Mouse (Mus musculus) lung, postnatal 4 days (tissue): ENCODE data around the gene Sh3gl1.

Source experiments
- DNase-seq, 2 experiments: peaks; one replicate each; pipeline ENCODE4 v3.0.0; 2021

Sh3gl1 gene

GRCm38 (mm10) chr17:56039345-56039744, 2.9 kb upstream of the Sh3gl1 start:
- no peak for DNase-seq

DNA sequence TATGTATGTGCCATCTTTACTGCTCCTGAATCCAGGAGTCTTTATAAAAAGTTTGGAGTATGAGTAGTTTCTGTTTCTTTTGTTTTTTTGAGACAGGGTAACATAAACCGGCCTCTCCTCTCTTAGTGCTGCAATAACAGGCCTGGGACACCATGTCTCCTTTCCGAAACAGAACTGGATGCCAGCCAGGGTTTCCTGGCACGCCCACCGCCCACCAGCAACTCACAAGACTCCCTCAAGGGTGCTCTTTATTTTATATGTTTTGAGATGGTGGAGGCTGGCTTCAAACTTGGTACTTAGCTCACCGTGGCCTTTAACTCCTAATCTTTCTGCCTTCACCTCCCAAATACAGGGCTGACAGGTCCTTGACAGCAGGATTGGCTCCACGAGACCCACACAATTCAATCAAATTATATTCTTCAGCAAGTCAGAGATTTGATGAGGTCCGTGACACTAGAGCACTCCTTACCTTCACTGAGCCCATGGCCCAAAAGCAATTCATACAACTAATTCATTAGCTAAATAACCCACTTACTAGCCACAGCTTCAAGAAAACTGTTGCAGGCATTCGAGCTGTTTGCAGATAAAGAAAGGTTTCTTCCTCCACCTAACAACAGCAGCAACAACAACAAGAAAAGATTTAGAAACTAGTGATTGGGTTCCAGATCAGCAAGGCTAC, 2.3 kb upstream of the Sh3gl1 start:
- no peak for DNase-seq

GRCm38 (mm10) chr17:56036901-56037287, 459 bp upstream of the Sh3gl1 start:
- DNase-seq: no peak

DNA sequence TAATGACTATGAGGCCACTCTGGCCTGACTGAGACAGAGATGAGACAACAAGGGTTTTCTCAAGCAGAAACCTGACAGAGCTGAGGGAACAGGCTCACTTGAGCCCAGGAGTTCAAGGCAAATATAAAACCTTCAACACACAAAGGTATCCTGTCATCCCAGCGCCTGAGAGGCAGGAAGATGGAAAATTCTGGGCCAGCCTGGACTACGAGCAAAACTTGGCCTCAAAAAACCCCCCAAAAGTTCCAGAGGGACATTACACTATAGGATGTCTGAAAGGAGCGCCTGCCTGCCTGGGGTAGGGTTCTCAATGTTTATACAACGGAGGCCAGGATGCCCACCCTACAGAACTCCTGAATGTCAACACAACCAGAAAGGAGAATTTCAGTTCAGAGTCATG, 1.2 kb downstream of the Sh3gl1 start:
- DNase-seq: no peak

DNA sequence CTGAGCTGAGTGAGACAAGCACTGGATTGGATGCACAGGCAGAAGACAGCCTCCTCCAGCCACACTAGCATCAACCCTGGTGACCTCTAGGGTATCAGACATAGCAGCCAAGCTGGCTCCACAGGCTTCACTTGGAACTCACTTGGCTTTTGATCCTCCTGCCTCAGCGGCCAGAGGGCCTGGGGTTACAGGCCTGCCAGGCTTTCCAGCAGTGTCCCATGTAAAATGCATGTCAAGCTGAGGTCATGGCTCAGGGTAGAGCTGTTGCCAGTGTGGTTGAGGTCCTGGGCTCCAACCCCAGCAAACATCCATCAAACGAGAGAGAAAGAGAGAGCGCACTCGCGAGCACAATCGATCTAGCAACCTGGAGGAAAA, 1.7 kb downstream of the Sh3gl1 start:
- DNase-seq: no peak

DNA sequence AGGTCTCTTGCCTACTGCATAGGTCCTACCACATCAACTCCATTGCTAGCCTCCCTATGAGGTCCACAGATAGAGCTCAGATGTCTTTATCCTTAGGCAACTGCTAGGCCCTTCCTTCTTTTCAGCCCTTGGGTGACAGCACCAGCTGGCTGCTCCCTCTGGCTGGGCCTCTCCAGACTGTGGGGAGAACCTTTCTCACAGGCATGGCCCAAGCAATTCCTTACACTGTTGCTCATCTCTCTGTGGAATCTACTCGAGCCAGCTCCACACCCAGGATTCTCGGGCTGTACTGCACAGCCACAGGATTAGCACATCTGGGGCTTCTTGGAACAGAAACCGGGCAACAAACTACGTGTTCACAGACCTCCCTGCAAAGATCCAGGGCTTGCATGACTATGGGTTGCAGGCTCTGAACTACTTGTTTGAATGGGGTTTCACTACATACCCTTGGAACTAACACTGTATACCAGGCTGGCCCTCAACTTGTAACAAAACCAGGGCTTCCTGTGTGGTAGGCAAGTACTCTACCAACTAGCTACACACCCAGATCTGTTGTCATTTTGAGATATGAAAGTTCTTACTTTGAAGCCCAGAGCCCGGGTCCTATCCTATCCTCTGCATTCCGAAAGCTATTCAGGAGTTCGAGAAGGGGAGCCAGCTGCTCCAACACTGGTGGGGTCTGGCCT, 2.3 kb downstream of the Sh3gl1 start:
- peak in 1 of 2 experiments; percentile 24 for DNase-seq

DNA sequence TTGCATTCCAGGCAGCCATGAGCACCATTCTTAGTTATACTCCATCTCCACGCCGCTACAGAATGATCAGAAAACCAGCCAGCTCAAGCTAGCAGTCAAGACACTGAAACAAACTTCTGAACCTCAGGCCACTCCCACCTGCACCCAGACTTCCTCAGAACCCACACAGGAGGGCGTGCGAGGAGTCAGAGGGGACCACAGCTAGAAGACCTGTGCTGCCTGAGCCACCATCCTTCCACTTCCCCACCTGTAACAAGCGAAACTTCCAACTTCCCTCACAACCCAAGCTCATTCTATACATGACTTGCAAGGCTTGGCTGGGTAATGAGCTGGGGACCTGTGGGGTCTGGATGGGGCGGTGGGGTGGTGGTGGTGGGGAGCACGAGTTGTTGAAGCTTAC, 3.6 kb downstream of the Sh3gl1 start:
- peak in 1 of 2 experiments; percentile 29 for DNase-seq

DNA sequence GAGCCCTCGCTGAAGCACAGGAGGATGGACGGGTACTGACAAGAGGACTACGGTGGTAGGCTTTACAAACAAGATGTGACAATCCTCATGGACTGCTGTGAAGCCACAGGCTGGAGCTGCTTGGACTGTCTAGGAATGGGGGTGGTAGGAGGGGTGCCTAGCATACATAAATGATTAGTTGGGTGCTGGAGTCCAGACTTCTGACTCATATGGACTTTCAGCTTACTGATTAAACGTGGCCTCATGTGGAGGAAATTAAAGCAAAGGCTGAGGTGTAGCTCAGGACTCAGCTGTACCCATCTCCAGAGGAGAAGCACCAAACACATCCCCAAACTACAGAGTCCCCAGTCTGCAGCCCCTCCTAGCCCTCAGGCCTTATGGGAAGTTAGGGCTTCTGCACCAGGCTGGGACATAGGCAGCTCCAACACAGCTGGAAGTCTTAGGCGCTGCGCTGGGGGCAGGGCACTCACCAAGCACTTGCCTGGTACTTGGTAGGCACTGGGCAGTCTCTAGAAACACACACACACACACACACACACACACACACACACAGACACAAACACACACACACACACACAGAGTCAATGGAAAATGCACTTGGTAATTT, 4.2 kb downstream of the Sh3gl1 start:
- peak in 1 of 2 experiments; percentile 30 for DNase-seq

DNA sequence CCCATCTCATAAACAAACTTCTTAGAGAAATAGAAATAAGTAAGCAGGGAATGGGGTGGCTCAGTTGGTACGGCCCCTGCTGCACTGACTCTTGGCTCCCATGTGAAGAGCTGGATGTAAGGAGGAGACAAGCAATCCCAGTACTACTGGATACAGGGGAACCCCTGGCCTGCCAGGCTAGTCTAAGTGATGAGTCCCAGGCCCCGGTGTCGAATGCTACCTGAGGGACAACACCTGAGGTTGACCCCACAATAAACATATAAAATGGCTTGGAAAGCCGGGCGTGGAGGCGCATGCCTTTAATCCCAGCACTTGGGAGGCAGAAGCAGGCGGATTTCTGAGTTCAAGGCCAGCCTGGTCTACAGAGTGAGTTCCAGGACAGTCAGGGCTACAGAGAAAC, 5.0 kb downstream of the Sh3gl1 start:
- peak in 1 of 2 experiments; percentile 21 for DNase-seq

GRCm38 (mm10) chr17:56030919-56031318, 5.5 kb downstream of the Sh3gl1 start:
- peak; percentile 28 to 48 for DNase-seq

DNA sequence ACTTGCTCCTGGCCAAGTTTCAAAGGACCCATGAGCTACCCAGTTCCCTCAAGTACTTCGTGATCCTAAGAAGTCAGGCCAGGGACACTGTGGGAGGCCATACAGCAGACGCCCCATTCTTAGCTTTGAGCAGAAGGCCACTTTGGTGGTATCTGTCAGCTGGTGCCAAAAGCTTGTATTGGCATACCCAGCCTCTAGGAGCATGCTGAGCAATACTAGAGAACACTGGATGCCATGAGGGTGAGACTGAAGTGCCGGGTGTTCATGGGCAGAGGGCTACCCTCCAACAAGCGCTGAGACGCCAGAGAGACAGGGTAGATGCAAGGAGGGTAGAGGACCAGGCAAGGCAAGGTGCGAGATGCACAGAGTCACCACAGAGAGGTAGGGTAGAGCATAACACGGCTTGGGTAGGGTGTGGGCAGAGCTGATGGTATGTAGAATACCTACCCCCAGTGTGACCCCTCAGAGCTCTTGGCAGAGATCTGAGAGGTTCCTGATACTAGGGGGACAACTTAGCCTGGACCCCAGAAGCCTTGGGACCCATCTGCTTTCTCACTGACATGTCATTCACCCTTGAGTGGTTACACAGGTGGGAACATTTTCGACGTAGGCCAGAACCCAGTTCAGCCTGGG, 6.1 kb downstream of the Sh3gl1 start:
- DNase-seq: no peak

GRCm38 (mm10) chr17:56027801-56028441, 8.5 kb downstream of the Sh3gl1 start:
- no peak for DNase-seq

- no peak for DNase-seq
Measured at GRCm38 (mm10) chr17:56026881-56027280, 9.6 kb downstream of the Sh3gl1 start.

- no peak for DNase-seq
Measured at GRCm38 (mm10) chr17:56026303-56026702, 10.1 kb downstream of the Sh3gl1 start.

DNA sequence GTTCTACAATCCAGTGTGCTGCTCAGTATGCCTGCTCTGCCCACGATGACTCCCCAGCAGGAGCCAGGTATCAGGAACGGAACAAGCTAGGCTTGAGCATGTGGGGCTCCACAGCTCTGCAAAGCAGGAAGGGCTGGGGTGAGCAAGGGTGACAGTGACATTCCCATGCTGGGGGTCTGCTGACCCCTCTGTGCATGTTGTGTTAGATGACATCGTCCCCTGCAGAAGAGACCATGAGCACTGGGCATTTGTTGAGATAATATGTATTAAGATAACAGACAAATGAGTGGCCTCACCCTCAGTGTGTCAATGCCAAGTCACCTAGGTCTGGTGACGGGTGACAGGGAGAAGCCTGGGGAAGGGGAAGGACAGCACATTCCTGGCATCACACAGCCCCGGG, 11.5 kb downstream of the Sh3gl1 start:
- DNase-seq: no peak

- DNase-seq: peak in 1 of 2 experiments; percentile 17
Measured at GRCm38 (mm10) chr17:56024476-56024875, 12.0 kb downstream of the Sh3gl1 start.

DNA sequence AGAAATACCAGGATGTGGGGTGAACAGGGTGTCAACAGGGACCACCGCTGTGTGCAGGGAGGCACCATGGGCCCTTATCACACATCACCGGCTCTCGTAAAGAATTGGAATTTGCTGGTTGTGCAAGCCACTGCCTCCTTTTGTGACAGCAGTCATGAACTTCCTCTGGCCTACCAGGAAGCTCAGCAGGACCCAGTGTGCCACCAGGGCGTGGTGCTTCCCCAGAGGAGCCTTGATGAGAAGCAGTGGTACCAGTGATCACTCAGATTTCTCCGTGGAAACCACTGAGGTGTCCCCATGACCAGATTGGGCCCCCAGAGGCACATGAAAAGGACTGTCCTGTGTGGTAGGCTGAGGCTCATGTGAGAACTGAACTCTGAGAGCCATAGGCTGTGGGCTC, 13.0 kb downstream of the Sh3gl1 start:
- DNase-seq: peak; percentile 56 to 58

GRCm38 (mm10) chr17:56022989-56023290, 13.5 kb downstream of the Sh3gl1 start:
- no peak for DNase-seq

DNA sequence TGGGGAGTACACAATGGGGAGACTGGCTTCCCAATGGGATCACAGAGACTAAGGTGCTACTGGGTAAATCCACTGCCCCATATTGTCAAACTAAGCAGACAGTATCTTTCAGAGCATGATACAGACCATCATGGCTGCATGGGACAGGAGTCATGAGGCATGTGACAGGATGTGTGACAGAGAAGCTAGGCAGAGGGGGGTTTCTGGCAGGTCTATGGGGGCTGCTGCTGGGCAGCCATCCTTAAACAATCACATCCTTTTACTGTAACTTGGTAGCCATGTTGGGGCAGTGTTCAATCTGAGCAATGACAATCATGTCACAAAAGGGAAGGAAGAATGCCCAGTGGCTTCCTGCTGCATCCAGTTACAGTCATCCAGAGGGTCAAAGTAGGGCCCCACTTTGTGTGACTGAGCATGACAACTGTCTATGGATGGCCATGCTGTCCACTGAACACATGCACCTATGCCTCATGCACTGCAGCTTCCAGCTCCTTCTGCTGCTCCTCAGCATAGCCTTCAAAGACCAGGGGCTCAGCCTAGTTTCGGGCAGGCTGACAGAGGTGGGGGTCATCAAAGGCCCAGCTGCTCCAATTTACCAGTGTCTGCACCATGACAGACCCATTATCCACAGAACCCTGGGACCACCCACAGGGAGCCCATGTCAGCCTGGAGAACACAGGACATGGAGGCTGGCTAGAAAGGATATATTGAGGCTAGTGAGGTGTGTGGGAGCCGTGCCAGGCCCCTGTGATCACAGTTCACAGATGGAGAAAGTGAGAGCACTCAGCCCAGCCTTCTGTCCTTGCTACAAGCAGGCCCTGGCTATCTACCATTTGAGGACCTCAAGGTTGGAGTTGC, 14.1 kb downstream of the Sh3gl1 start:
- DNase-seq: peak in 1 of 2 experiments; percentile 24

GRCm38 (mm10) chr17:56021161-56021910, 15.1 kb downstream of the Sh3gl1 start:
- peak in 1 of 2 experiments; percentile 19 for DNase-seq

- no peak for DNase-seq
Measured at GRCm38 (mm10) chr17:56020400-56021084, 15.9 kb downstream of the Sh3gl1 start.
